Mouse (Mus musculus): ENCODE data around the gene Tprgl. TPM values are rescaled to one million over a fixed set of nuclear protein-coding genes. Genes with fewer than 3 reads are reported as not detected.

Gene Tprgl
- 100 to 1,000 TPM; 135 to 141 TPM for total RNA-seq (2021)
- long read RNA-seq, transcript Tprgl-201 (4 exons, 1,724 nt), result major isoform, 342 of 394 reads
- long read RNA-seq, transcript Tprgl-203 (2 exons, 947 nt), result minor isoform, 9 of 394 reads
- long read RNA-seq, transcript Tprgl-204 (3 exons, 915 nt), result minor isoform, 9 of 394 reads
- long read RNA-seq, partial matches to known transcripts, result 3 of 394 reads
- long read RNA-seq, other reads (novel, unspliced or antisense), result 31 of 394 reads

GRCm38 (mm10) chr4:154160538-154161390 is at the start of gene Tprgl:
TSS of gene Tprgl (minus strand) at chr4:154160666.
- peak; percentile 98 for DNase-seq (ENCODE audit: low spot score in 2 of 2)

GRCm38 (mm10) chr4:154209825-154210224 is 49.4 kb upstream of the Tprgl start:
- no peak for DNase-seq (ENCODE audit: low spot score in 2 of 2)

GRCm38 (mm10) chr4:154209054-154209453 is 48.6 kb upstream of the Tprgl start:
- DNase-seq (ENCODE audit: low spot score in 2 of 2), result no peak

- peak; percentile 75 to 78 for DNase-seq (ENCODE audit: low spot score in 2 of 2)
These were observed 46.8 kb upstream of the Tprgl start for GRCm38 (mm10) chr4:154207261-154207660.

GRCm38 (mm10) chr4:154205392-154205791 is 44.9 kb upstream of the Tprgl start:
- no peak for DNase-seq (ENCODE audit: low spot score in 2 of 2)

GRCm38 (mm10) chr4:154204532-154204931 is 44.1 kb upstream of the Tprgl start:
- no peak for DNase-seq (ENCODE audit: low spot score in 2 of 2)

- no peak for DNase-seq (ENCODE audit: low spot score in 2 of 2)
These were observed 41.0 kb upstream of the Tprgl start for GRCm38 (mm10) chr4:154201511-154201910.

- DNase-seq (ENCODE audit: low spot score in 2 of 2), result no peak
These were observed 38.0 kb upstream of the Tprgl start for GRCm38 (mm10) chr4:154198377-154198961.

GRCm38 (mm10) chr4:154197961-154198360 is 37.5 kb upstream of the Tprgl start:
- DNase-seq (ENCODE audit: low spot score in 2 of 2), result no peak

GRCm38 (mm10) chr4:154188948-154189347 is 28.5 kb upstream of the Tprgl start:
- no peak for DNase-seq (ENCODE audit: low spot score in 2 of 2)

- no peak for DNase-seq (ENCODE audit: low spot score in 2 of 2)
These were observed 25.6 kb upstream of the Tprgl start for GRCm38 (mm10) chr4:154186002-154186537.

- DNase-seq (ENCODE audit: low spot score in 2 of 2), result no peak
These were observed 24.5 kb upstream of the Tprgl start for GRCm38 (mm10) chr4:154185001-154185400.

GRCm38 (mm10) chr4:154183566-154183965 is 23.1 kb upstream of the Tprgl start:
- no peak for DNase-seq (ENCODE audit: low spot score in 2 of 2)

- DNase-seq (ENCODE audit: low spot score in 2 of 2), result no peak
These were observed 20.5 kb upstream of the Tprgl start for GRCm38 (mm10) chr4:154181001-154181400.

GRCm38 (mm10) chr4:154177257-154177656 is 16.8 kb upstream of the Tprgl start:
- no peak for DNase-seq (ENCODE audit: low spot score in 2 of 2)

- no peak for DNase-seq (ENCODE audit: low spot score in 2 of 2)
These were observed 11.6 kb upstream of the Tprgl start for GRCm38 (mm10) chr4:154171931-154172604.

- no peak for DNase-seq (ENCODE audit: low spot score in 2 of 2)
These were observed 10.9 kb upstream of the Tprgl start for GRCm38 (mm10) chr4:154171151-154171930.

- no peak for DNase-seq (ENCODE audit: low spot score in 2 of 2)
These were observed 10.2 kb upstream of the Tprgl start, which contains the start of gene Megf6 for GRCm38 (mm10) chr4:154170506-154171150. TSS of gene Megf6 (plus strand) at chr4:154170730.

- DNase-seq (ENCODE audit: low spot score in 2 of 2), result no peak
These were observed 9.6 kb upstream of the Tprgl start for GRCm38 (mm10) chr4:154170021-154170420.

- peak; percentile 66 to 72 for DNase-seq (ENCODE audit: low spot score in 2 of 2)
These were observed 6.6 kb upstream of the Tprgl start for GRCm38 (mm10) chr4:154167053-154167452.

Data from layer of hippocampus, postnatal 10 days (tissue).